ENCODE assay signal across 9 mouse cellular contexts in the genomic region with DNA sequence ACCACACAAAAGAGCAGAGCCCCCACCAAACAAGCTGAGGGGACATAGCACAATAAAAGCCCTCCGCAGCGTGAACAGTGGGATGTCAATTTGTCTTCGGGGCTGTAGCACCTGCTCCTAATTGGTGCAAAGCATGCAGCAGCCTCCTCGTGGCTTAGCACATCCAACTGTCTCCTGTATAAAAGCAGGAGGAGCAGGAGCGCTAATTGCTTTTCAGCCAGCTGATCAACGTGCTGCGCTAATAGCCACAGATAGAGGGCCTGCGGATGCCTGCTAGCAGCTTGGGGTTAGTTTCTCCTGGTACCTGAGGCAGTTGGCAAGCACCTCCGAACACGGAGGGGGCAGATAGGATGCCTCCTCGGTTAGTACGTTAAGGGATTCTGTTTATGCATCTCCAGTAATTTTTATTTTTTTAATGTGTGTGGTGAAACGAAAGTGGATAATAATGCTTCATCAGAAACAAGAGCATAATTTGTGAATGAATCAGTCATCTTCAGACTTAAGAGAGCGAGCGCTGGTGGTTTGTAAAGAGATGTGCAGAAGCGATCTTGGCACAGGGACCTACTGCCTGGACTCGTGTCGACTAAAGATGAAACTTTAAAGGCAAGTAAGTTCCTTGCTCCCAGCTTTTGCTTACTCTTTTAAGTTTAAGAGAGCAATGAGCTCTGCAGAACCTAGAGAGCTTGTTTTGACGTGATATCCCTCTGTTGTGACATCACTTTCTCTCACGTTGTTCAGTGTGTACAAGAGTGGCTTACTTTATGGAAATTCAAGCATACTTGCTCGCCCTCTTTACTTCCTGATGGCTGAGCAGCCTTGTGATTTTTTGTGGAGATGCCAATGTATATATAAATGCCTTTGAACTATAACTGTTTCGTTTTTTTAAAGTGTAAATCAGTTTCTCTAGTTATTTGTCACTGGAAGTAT.
A peak's percentile ranks its signal among the peaks of the same experiment; 100 is the strongest.
DNase-seq lines count a peak whose midpoint lies in the region; ATAC-seq and TF ChIP-seq lines count a peak whose summit lies in the region.
"Had no signal": no experiment of that assay in that cellular context is flagged by ENCODE, and none has a peak within 500 bp of the region (broad histone marks: within the 10 kb centered on the region; RNA-seq: fewer than 3 reads in every experiment).

No protein-coding gene starts in this region.

- no peak for TF ChIP-seq POLR2A in kidney, adult 2 months (IDR thresholded peaks at IDR 0.05; ENCODE audit: low read depth, low read length)

- ATAC-seq in lung, embryonic 16.5 days (ENCODE audit: low read depth): no peak
- peak; percentile 88 for ATAC-seq in forebrain, embryonic 11.5 days (replicated peaks; ENCODE audit: low FRiP score)
- ATAC-seq: Patski had no signal

- DNase-seq in lung, postnatal 4 days: no peak
- DNase-seq in forebrain, embryonic 11.5 days (ENCODE audit: low spot score): peak; percentile 72
- peak; percentile 34 to 55 for DNase-seq in layer of hippocampus, postnatal 10 days (ENCODE audit: low spot score in 2 of 2)
- peak; percentile 76 for DNase-seq in retina, embryonic 14.5 days (ENCODE audit: low spot score)
- DNase-seq in lung, adult 18-20 months: no peak
- no peak for DNase-seq in spleen, postnatal 36 days (ENCODE audit: low spot score in 2 of 2)
- no peak for DNase-seq in kidney, adult 2 months

- H3K4me1 ChIP-seq in lung, embryonic 16.5 days (replicated peaks; ENCODE audit: control insufficient read depth, insufficient read depth, low read length): no peaks in the 10 kb centered on the region
- H3K4me1 ChIP-seq in forebrain, embryonic 11.5 days (replicated peaks; ENCODE audit: control insufficient read depth, insufficient read depth, low read length): 0 out of 2 replicates have a peak, but pooled peaks cover 3% of the 10 kb centered on the region
- H3K4me1 ChIP-seq in kidney, adult 2 months (ENCODE audit: control insufficient read depth, insufficient read depth, low read length): no peaks in the 10 kb centered on the region

- no peaks in the 10 kb centered on the region for H3K36me3 ChIP-seq in lung, embryonic 16.5 days (ENCODE audit: control insufficient read depth, insufficient read depth, low read length)
- H3K36me3 ChIP-seq in forebrain, embryonic 11.5 days (ENCODE audit: control insufficient read depth, insufficient read depth, low read length): no peaks in the 10 kb centered on the region
- H3K36me3 ChIP-seq in kidney, adult 2 months (ENCODE audit: control insufficient read depth, insufficient read depth, low read length): no peaks in the 10 kb centered on the region

- H3K9ac ChIP-seq in lung, embryonic 16.5 days (ENCODE audit: low read length): no peak overlapping the region
- no peak overlapping the region for H3K9ac ChIP-seq in forebrain, embryonic 11.5 days (ENCODE audit: low read length)

- H3K27me3 ChIP-seq in lung, embryonic 16.5 days (ENCODE audit: control insufficient read depth, insufficient read depth, low read depth, low read length): no peaks in the 10 kb centered on the region
- no peaks in the 10 kb centered on the region for H3K27me3 ChIP-seq in forebrain, embryonic 11.5 days (ENCODE audit: control insufficient read depth, insufficient read depth, low read length)
- H3K27me3 ChIP-seq in kidney, adult 2 months (replicated peaks; ENCODE audit: control insufficient read depth, insufficient read depth, low read length): no peaks in the 10 kb centered on the region
- H3K27me3 ChIP-seq: Patski had no signal

- H3K4me3 ChIP-seq in lung, embryonic 16.5 days (ENCODE audit: low read length): no peak overlapping the region
- no peak overlapping the region; the same call in 1 of the 2 replicates for H3K4me3 ChIP-seq in forebrain, embryonic 11.5 days (ENCODE audit: low read depth, low read length)
- no peak overlapping the region for H3K4me3 ChIP-seq in kidney, adult 2 months (ENCODE audit: insufficient read depth, low read depth, low read length)

- H3K9me3 ChIP-seq in lung, embryonic 16.5 days (ENCODE audit: control insufficient read depth, low read length): no peaks in the 10 kb centered on the region
- no peaks in the 10 kb centered on the region for H3K9me3 ChIP-seq in forebrain, embryonic 11.5 days (ENCODE audit: control insufficient read depth, low read length)

- no peak overlapping the region for H3K27ac ChIP-seq in lung, embryonic 16.5 days (ENCODE audit: low read length)
- H3K27ac ChIP-seq in forebrain, embryonic 11.5 days (ENCODE audit: low read depth, low read length): no peak overlapping the region
- no peak overlapping the region for H3K27ac ChIP-seq in kidney, adult 2 months (ENCODE audit: insufficient read depth, low read depth, low read length)

- H3K4me2 ChIP-seq in lung, embryonic 16.5 days (ENCODE audit: low read depth, low read length): 0 out of 2 replicates have a peak overlapping the region, but pooled peaks have one; percentile 22
- peak overlapping the region; percentile 43 for H3K4me2 ChIP-seq in forebrain, embryonic 11.5 days (ENCODE audit: low read depth, low read length, severe bottlenecking)

- WGBS in lung, embryonic 16.5 days: 29% methylated on average over 22 of the region's 22 CpGs
- 26% methylated on average over 22 of the region's 22 CpGs for WGBS in forebrain, embryonic 11.5 days
- 34% methylated on average over 22 of the region's 22 CpGs for WGBS in kidney, adult 2 months

- TF ChIP-seq CTCF in kidney, adult 2 months (conservative IDR thresholded peaks at IDR 0.05; ENCODE audit: insufficient read depth, insufficient read length, low read depth, low read length): no peak

Comparison
In these comparisons a context has a peak if more than half of its experiments do, and no peak if none do; other contexts are left out.
1. DNase-seq: peak in forebrain, embryonic 11.5 days (single experiment), layer of hippocampus, postnatal 10 days (2 of 2) and retina, embryonic 14.5 days (single experiment); none in lung, postnatal 4 days (0 of 2), lung, adult 18-20 months (0 of 2), spleen, postnatal 36 days (0 of 2) and kidney, adult 2 months (single experiment).